Mouse (Mus musculus) CH12.LX (cell line): ENCODE data around the gene Cradd. TPM values are rescaled to one million over a fixed set of nuclear protein-coding genes. Genes with fewer than 3 reads are reported as not detected.

Experiments used
- DNase-seq: peaks from one replicate; pipeline ENCODE4 v3.0.0-alpha.2; 2013; ENCODE audit errors: extremely low read depth
- H3K27ac ChIP-seq: 2 replicates; pipeline ENCODE4 v1.5.1; 2012; ENCODE audit warnings: low read depth, mild to moderate bottlenecking, control low read depth, moderate library complexity; ENCODE audit not compliant: insufficient read depth
- H3K27me3 ChIP-seq: replicated peaks from 2 replicates; pipeline ENCODE3; 2012; ENCODE audit warnings: inconsistent platforms
- H3K36me3 ChIP-seq, 2 experiments: replicated peaks in 1 of 2; 2 replicates each; pipeline versions ENCODE3 to v1.6.1; 2012; ENCODE audit warnings: inconsistent platforms in 1 of 2, low read length in 1 of 2, mild to moderate bottlenecking in 1 of 2, mixed read lengths in 1 of 2, moderate library complexity in 1 of 2; ENCODE audit not compliant: control insufficient read depth in 1 of 2, insufficient read depth in 1 of 2
- H3K4me1 ChIP-seq, 2 experiments: 2 replicates each; pipeline ENCODE4 v1.6.1; 2012; ENCODE audit warnings: inconsistent platforms in 1 of 2, moderate library complexity in 1 of 2; ENCODE audit not compliant: insufficient read depth in 2 of 2, control insufficient read depth in 1 of 2
- H3K4me2 ChIP-seq: 2 replicates; pipeline ENCODE4 v1.6.1; 2012; ENCODE audit warnings: low read depth, mild to moderate bottlenecking, control low read depth; ENCODE audit not compliant: poor library complexity, insufficient read depth, severe bottlenecking
- H3K4me3 ChIP-seq, 3 experiments: fragments of 150-350 bp in 1 of 3; sonication (generic) in 1 of 3; replicated peaks in 1 of 3; 2 replicates each; pipeline versions ENCODE3 to v1.5.1; 2011 to 2012; ENCODE audit warnings: low read depth in 2 of 3, low read length in 2 of 3, mild to moderate bottlenecking in 2 of 3, moderate library complexity in 2 of 3, control low read depth in 1 of 3, improper control_type of control experiment in 1 of 3, inconsistent platforms in 1 of 3, mixed read lengths in 1 of 3; ENCODE audit not compliant: poor library complexity in 1 of 3
- H3K79me2 ChIP-seq: replicated peaks from 2 replicates; pipeline ENCODE4 v1.6.1; 2012; ENCODE audit warnings: mild to moderate bottlenecking, moderate library complexity; ENCODE audit not compliant: control insufficient read depth, poor library complexity, insufficient read depth, severe bottlenecking; ENCODE audit errors: extremely low read depth
- H3K9ac ChIP-seq: 2 replicates; pipeline ENCODE4 v1.6.1; 2012; ENCODE audit warnings: low read depth, mild to moderate bottlenecking, control low read depth, moderate library complexity; ENCODE audit not compliant: insufficient read depth
- H3K9me3 ChIP-seq: replicated peaks from 2 replicates; pipeline ENCODE3; 2012; ENCODE audit warnings: low read length, inconsistent platforms, mixed read lengths
- BHLHE40 ChIP-seq: IDR thresholded peaks from 2 replicates; pipeline ENCODE4 v1.6.1; 2011; ENCODE audit warnings: mild to moderate bottlenecking, low read depth, low read length, improper control_type of control experiment
- CHD2 ChIP-seq: IDR thresholded peaks from 2 replicates; pipeline ENCODE4 v1.6.1; 2011; ENCODE audit warnings: low read length, improper control_type of control experiment
- CTCF ChIP-seq, 2 experiments: IDR thresholded peaks in 1 of 2; conservative IDR thresholded peaks in 1 of 2; 2 replicates each; pipeline ENCODE4 v1.5.1; 2011 to 2012; ENCODE audit warnings: low read depth in 2 of 2, low read length in 2 of 2, improper control_type of control experiment in 1 of 2, inconsistent platforms in 1 of 2, mild to moderate bottlenecking in 1 of 2, moderate library complexity in 1 of 2
- E2F4 ChIP-seq: IDR thresholded peaks from 2 replicates; pipeline ENCODE4 v1.6.1; 2011; ENCODE audit warnings: low read depth, low read length, improper control_type of control experiment; ENCODE audit not compliant: insufficient replicate concordance
- EP300 ChIP-seq: IDR thresholded peaks from 2 replicates; pipeline ENCODE4 v1.6.1; 2011; ENCODE audit warnings: low read length, improper control_type of control experiment
- GABPA ChIP-seq: IDR thresholded peaks from 2 replicates; pipeline ENCODE4 v1.6.1; 2012; ENCODE audit warnings: low read depth, low read length, improper control_type of control experiment, inconsistent platforms; ENCODE audit not compliant: insufficient replicate concordance
- MAFK ChIP-seq: IDR thresholded peaks from 2 replicates; pipeline ENCODE4 v1.6.1; 2011; ENCODE audit warnings: low read length, improper control_type of control experiment; ENCODE audit not compliant: insufficient replicate concordance
- MAX ChIP-seq: IDR thresholded peaks from 2 replicates; pipeline ENCODE4 v1.6.1; 2011; ENCODE audit warnings: low read length, improper control_type of control experiment
- MEF2A ChIP-seq: IDR thresholded peaks from 2 replicates; pipeline ENCODE4 v1.6.1; 2014; ENCODE audit warnings: low read depth, mild to moderate bottlenecking, inconsistent platforms, low read length, improper control_type of control experiment, borderline replicate concordance
- MYC ChIP-seq: IDR thresholded peaks from 2 replicates; pipeline ENCODE4 v1.6.1; 2011; ENCODE audit warnings: low read depth, mild to moderate bottlenecking, improper control_type of control experiment, low read length
- TBP ChIP-seq: conservative IDR thresholded peaks from 2 replicates; pipeline ENCODE4 v1.6.1; 2011; ENCODE audit warnings: low read depth, low read length, improper control_type of control experiment
- TCF12 ChIP-seq: IDR thresholded peaks from 2 replicates; pipeline ENCODE4 v1.6.1; 2014; ENCODE audit warnings: low read depth, mild to moderate bottlenecking, inconsistent platforms, low read length, improper control_type of control experiment
- dilution Hi-C: fragments of 300-500 bp; cut with MboI; formaldehyde crosslinking; loops from 2 replicates; pipeline ENCODE4 v1.14.3; 2020; ENCODE audit warnings: low sequenced_read_pairs; ENCODE audit not compliant: extremely low pct_unique_long_range_greater_than_20kb, extremely low pct_ligation_motif_present
- in situ Hi-C: fragments of 300-500 bp; cut with MboI; formaldehyde crosslinking; loops from 3 replicates; pipeline ENCODE4 v1.14.3; 2019; ENCODE audit warnings: low sequenced_read_pairs, low pct_ligation_motif_present, low pct_unique_long_range_greater_than_20kb, mixed read lengths
- polyA plus RNA-seq: library from polyadenylated mRNA; unstranded; fragments of >175 nt; gene quantifications from 2 replicates; pipeline ENCODE4 v1.2.1, GENCODE M21; 2012; ENCODE audit warnings: low read depth; ENCODE audit not compliant: insufficient read length
- total RNA-seq, 2 experiments: library from RNA; depleted of rRNA; stranded (reverse); fragments of 300-350 nt in 1 of 2; fragments of >200 nt in 1 of 2; gene quantifications; 2 replicates each; pipeline ENCODE4 v1.2.3; 2012 to 2014

Gene Cradd
- total and polyA plus RNA-seq, 3 experiments, result 5.6 to 8.8 (median 5.6) TPM

- dilution Hi-C loops, result no loop called here
Observed at GRCm38 (mm10) chr10:95201514-95201913, 122.4 kb downstream of the Cradd start.

GRCm38 (mm10) chr10:95200323-95200722 is 123.6 kb downstream of the Cradd start:
- TF ChIP-seq MEF2A (no peak), E2F4 (no peak), TCF12 (no peak), CTCF (conservative IDR thresholded peaks at IDR 0.05 in 1 of 2, IDR thresholded peaks at IDR 0.05 in 1 of 2; ENCODE audit: low read depth in 2 of 2, low read length in 2 of 2) (no peak), GABPA (no peak), TBP (no peak)
- TF ChIP-seq, all 38 proteins: peak for 0
- H3K4me3 ChIP-seq, result no peak overlapping the region
- no peak for DNase-seq
- dilution Hi-C loops, result no loop called here
- H3K27ac ChIP-seq, result no peak overlapping the region
- no peaks in the 10 kb centered on the region for H3K36me3 ChIP-seq
- no peak overlapping the region for H3K9ac ChIP-seq
- peaks cover 2 to 25% of the 10 kb centered on the region in 2 experiments; a peak in 2 of 4 replicates for H3K4me1 ChIP-seq
- in situ Hi-C loops, result no loop called here
- H3K79me2 ChIP-seq, result no peaks in the 10 kb centered on the region
- H3K9me3 ChIP-seq, result no peaks in the 10 kb centered on the region
- H3K27me3 ChIP-seq, result no peaks in the 10 kb centered on the region
- H3K4me2 ChIP-seq, result no peak overlapping the region

More at GRCm38 (mm10) chr10:95201514-95201913, 122.4 kb downstream of the Cradd start:
- Histone ChIP-seq H3K4me2 (no peak overlapping the region), H3K9me3 (no peaks in the 10 kb centered on the region), H3K4me1 (peaks cover 0 to 18% of the 10 kb centered on the region in 2 experiments; a peak in 1 of 4 replicates), H3K4me3 (no peak overlapping the region), H3K79me2 (no peaks in the 10 kb centered on the region), H3K9ac (no peak overlapping the region), H3K27ac (no peak overlapping the region)
- in situ Hi-C loops, result no loop called here
- DNase-seq, result no peak
- TF ChIP-seq EP300 (no peak), BHLHE40 (no peak), MAFK (no peak), MAX (no peak)
- TF ChIP-seq, all 38 proteins: peak for 0
- Histone ChIP-seq H3K36me3 (no peaks in the 10 kb centered on the region), H3K27me3 (no peaks in the 10 kb centered on the region)

GRCm38 (mm10) chr10:95199541-95200269 is 124.2 kb downstream of the Cradd start:
- dilution Hi-C loops (no loop called here), in situ Hi-C loops (no loop called here)
- Histone ChIP-seq H3K4me3 (no peak overlapping the region), H3K27ac (no peak overlapping the region), H3K4me2 (no peak overlapping the region), H3K36me3 (no peaks in the 10 kb centered on the region), H3K4me1 (peaks cover 2 to 25% of the 10 kb centered on the region in 2 experiments; a peak in 2 of 4 replicates), H3K27me3 (no peaks in the 10 kb centered on the region), H3K9me3 (no peaks in the 10 kb centered on the region), H3K79me2 (no peaks in the 10 kb centered on the region), H3K9ac (no peak overlapping the region)
- DNase-seq, result no peak
- TF ChIP-seq MYC (no peak), CHD2 (no peak)
